Mouse (Mus musculus) spleen, adult 2 months (tissue): Measurements from ENCODE around the gene Tcp11l1. TPM values are rescaled to one million over a fixed set of nuclear protein-coding genes. Genes with fewer than 3 reads are reported as not detected.

ENCODE experiments used
- DNase-seq, 2 experiments: peaks; one replicate each; pipeline versions ENCODE4 v3.0.0 to v3.0.0-alpha.2; 2012 to 2021; ENCODE audit warnings: low spot score in 2 of 2, low read depth in 1 of 2
- H3K27ac ChIP-seq: fragments of 200-500 bp; 2 replicates; pipeline ENCODE4 v1.5.1; 2012; ENCODE audit warnings: low read length, inconsistent platforms; ENCODE audit not compliant: insufficient read depth
- H3K27me3 ChIP-seq: fragments of 200-500 bp; 2 replicates; pipeline ENCODE4 v1.6.1; 2012; ENCODE audit warnings: mild to moderate bottlenecking, moderate library complexity, low read length, inconsistent platforms; ENCODE audit not compliant: control insufficient read depth, insufficient read depth
- H3K36me3 ChIP-seq: fragments of 200-500 bp; 2 replicates; pipeline ENCODE4 v1.6.1; 2012; ENCODE audit warnings: mild to moderate bottlenecking, low read length, inconsistent platforms; ENCODE audit not compliant: control insufficient read depth, insufficient read depth
- H3K4me1 ChIP-seq: fragments of 200-500 bp; 2 replicates; pipeline ENCODE4 v1.6.1; 2011; ENCODE audit warnings: inconsistent platforms; ENCODE audit not compliant: control insufficient read depth, insufficient read depth, insufficient read length
- H3K4me3 ChIP-seq: fragments of 200-500 bp; 2 replicates; pipeline ENCODE4 v1.5.1; 2011; ENCODE audit warnings: mild to moderate bottlenecking, inconsistent platforms; ENCODE audit not compliant: insufficient read depth, insufficient read length; ENCODE audit errors: extremely low read depth
- CTCF ChIP-seq: fragments of 200-500 bp; IDR thresholded peaks from 2 replicates; pipeline ENCODE4 v1.5.1; 2011; ENCODE audit warnings: mild to moderate bottlenecking, inconsistent platforms; ENCODE audit not compliant: insufficient read depth, insufficient read length, insufficient replicate concordance; ENCODE audit errors: extremely low read depth
- POLR2A ChIP-seq: fragments of 200-500 bp; IDR thresholded peaks from 2 replicates; pipeline ENCODE4 v1.6.1; 2011; ENCODE audit warnings: low read depth, low read length, inconsistent platforms
- WGBS: fragments of 180-500 bp; shearing (Covaris S2); methylation state at CpG from one replicate; pipeline ENCODE4 v1.1.7; 2018; 5-methylcytosine and 5-hydroxymethylcytosine counted together
- polyA plus RNA-seq: library from polyadenylated mRNA; depleted of rRNA; stranded (reverse); fragments of >200 nt; gene quantifications from 2 replicates; pipeline ENCODE4 v1.2.3, GENCODE M21; 2012; rRNA removed

The Tcp11l1 gene
- polyA plus RNA-seq, 1 experiment = 2.1 TPM

DNA sequence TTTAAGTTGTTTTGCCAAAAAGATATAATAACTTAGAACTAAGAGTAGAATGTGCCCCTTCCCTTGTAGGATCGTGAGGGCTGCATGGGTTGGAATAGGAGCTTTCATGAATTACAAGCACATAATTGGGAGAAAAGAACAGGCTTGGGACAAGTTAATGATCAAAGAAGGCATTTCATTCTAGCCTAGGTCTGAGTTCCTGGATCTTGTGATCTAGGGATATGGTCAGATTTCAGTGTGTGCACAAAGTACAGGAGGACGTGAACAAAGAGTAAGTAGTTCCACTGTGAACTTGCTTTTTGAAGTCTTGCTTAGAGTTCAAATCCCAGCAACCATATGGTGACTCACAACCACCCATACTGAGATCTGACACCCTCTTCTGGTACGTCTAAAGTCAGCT is 34.6 kb downstream of the Tcp11l1 start:
- H3K27me3 ChIP-seq = no peaks in the 10 kb centered on the region
- WGBS = 79% methylated on average over 3 of the region's 3 CpGs
- TF ChIP-seq POLR2A (no peak), CTCF (no peak)
- DNase-seq = no peak
- no peak overlapping the region for H3K4me3 ChIP-seq
- H3K36me3 ChIP-seq = no peaks in the 10 kb centered on the region
- no peak overlapping the region for H3K27ac ChIP-seq
- H3K4me1 ChIP-seq = no peaks in the 10 kb centered on the region

DNA sequence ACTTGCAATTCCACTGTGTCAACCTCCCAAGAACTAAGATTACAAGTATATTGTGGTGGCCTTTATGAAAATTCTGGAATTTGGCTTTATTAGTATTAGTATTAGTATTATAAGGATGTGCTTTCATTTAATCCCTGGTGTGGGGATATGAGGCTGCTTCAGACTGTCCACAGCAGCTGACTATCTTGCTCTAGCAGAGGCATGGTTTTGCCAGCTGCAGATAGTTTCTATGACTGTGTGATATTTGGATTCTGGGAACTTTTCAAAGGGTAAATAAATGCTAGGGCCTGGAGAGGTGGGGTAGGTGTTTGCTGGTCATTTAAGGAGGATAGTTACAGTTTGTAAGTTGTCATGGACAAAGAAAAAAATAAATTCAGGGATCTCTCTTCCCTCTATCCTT is 40.2 kb downstream of the Tcp11l1 start:
- no peak for DNase-seq
- Histone ChIP-seq H3K27me3 (no peaks in the 10 kb centered on the region), H3K4me3 (no peak overlapping the region), H3K4me1 (no peaks in the 10 kb centered on the region), H3K36me3 (no peaks in the 10 kb centered on the region), H3K27ac (no peak overlapping the region)
- TF ChIP-seq POLR2A (no peak), CTCF (no peak)

DNA sequence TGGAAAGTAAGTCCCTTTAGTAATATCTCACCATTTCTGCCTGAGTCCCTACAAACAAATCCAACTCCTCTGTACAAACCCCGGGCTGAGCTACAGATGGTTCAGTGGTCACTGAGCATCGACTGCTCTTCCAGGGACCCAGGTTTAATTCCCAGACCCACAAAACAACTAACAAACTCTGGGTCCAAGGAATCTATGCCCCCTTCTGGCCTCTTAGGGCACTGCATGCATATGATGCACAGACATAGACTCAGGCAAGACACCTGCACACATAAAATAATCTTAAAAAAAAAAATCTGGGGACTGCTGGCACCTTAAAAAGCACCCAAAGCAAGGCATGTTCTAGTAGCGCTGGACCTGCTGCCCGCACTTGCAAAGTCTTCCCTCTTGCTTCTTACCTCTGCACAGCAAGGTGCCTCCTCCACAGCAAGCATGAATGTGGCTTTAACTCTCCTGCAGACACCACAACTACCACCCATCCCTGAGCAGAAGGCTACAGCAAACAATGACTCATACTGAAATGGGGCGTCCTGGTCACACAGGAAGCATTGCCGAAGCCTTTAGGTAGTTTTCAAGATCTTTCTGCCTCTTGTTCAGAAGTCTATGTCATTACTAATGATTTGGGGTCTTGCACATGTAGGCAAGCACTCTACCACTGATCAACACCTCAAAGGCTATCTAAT is 42.7 kb downstream of the Tcp11l1 start:
- peaks cover 8% of the 10 kb centered on the region for H3K36me3 ChIP-seq
- no peak overlapping the region for H3K27ac ChIP-seq
- H3K4me1 ChIP-seq = no peaks in the 10 kb centered on the region
- TF ChIP-seq CTCF (no peak), POLR2A (no peak)
- 85% methylated on average over 6 of the region's 6 CpGs for WGBS
- H3K4me3 ChIP-seq = no peak overlapping the region
- H3K27me3 ChIP-seq = no peaks in the 10 kb centered on the region
- no peak for DNase-seq

DNA sequence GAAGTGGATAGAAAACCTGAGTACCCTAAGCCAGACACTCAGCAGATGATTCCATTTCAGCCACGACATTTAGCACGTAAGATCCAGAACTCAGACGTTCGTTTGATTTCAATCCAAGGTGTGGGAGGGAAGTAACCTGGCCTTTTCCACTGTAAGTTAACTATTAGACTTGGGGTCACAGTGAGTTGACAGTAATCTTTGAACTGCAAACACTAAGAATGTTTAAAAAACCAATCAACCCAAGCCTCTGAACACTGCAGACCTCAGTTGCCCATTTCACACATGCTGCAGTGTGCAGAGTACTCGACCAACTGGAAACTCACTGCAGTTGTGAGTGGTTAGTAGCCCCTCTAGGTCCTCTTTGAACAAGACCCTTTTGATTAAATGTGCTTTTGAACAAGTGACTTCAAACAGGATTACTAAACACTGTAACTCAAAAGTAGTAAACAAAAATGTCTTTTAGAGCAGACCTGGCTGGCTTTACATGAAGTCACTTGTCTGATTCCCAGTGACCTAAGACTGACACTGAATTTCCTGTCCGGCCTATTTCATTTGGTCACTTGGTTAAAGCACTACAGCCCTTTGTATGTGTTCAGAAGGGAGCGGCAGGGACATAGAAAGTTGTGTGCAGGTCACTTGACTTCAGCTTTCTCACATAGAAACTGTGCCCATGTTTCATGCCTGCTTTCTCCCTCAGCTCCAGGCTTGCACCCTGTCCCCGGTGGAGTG is 48.4 kb downstream of the Tcp11l1 start:
- Histone ChIP-seq H3K4me1 (no peaks in the 10 kb centered on the region), H3K4me3 (no peak overlapping the region), H3K36me3 (peaks cover 23% of the 10 kb centered on the region), H3K27me3 (no peaks in the 10 kb centered on the region), H3K27ac (no peak overlapping the region)
- 94% methylated on average over 8 of the region's 8 CpGs for WGBS
- TF ChIP-seq CTCF = no peak
- no peak for TF ChIP-seq POLR2A
- no peak for DNase-seq

DNA sequence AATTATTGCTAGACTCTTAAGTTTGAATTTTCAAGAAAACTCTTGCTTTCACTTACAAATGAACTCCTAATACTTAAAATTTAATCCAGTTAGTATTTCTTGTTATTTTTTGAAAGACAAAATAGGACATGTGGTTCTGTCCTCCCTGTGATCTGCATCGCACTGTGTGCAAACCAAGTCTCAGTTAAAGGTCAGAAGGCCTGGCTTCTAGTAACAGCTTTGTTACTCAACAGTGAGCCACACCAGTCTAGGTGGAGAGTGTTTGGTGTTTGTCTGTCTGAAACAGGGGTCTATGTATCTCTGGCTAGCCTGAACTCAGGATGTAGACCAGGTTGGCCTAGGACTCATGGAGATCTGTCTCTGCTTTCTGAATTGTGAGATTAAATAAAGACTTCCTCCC is 53.3 kb downstream of the Tcp11l1 start:
- WGBS = 96% methylated on average over 1 of the region's 1 CpGs
- TF ChIP-seq CTCF (no peak), POLR2A (no peak)
- no peak overlapping the region for H3K4me3 ChIP-seq
- no peak overlapping the region for H3K27ac ChIP-seq
- H3K36me3 ChIP-seq = peaks cover 26% of the 10 kb centered on the region
- no peak for DNase-seq
- no peaks in the 10 kb centered on the region for H3K4me1 ChIP-seq
- no peaks in the 10 kb centered on the region for H3K27me3 ChIP-seq

DNA sequence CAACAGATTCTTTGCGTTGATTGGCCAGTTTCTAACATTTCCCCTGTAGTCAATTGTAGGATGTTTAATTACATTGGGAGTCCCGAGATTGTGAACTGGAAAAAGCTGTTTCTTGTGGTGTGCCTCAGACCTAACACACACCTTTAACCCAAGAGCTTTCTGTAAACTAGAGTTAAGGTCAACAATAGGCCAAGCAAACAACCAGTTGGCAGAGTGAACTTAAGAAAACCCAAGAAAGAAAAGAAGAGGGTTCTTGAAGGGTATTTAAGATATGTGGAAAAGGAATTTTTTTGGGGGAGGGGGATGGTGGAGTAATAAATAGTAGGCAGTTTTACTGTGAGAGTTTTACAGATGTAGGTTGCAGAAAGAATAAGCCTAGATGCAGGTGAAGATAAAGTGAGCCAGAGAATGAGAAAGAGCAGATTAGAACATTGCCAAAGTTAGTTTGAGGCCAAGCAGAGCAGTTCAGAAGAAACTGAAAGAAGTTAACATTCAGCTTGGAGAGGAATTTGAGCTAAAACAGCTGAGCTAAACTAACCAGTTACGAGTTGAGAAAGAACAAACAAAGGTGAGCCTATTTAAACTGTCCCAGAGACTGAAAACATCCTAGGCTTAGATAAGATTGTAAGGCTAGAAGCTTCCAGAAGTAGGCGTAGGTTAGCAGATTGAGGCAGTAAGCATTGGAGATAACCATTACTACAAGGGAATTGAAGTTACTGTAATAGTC is 95.8 kb downstream of the Tcp11l1 start:
- Histone ChIP-seq H3K4me3 (no peak overlapping the region), H3K27me3 (no peaks in the 10 kb centered on the region), H3K36me3 (peaks cover 4% of the 10 kb centered on the region), H3K4me1 (no peaks in the 10 kb centered on the region), H3K27ac (no peak overlapping the region)
- DNase-seq = no peak
- 90% methylated on average over 4 of the region's 4 CpGs for WGBS
- TF ChIP-seq POLR2A (no peak), CTCF (no peak)

DNA sequence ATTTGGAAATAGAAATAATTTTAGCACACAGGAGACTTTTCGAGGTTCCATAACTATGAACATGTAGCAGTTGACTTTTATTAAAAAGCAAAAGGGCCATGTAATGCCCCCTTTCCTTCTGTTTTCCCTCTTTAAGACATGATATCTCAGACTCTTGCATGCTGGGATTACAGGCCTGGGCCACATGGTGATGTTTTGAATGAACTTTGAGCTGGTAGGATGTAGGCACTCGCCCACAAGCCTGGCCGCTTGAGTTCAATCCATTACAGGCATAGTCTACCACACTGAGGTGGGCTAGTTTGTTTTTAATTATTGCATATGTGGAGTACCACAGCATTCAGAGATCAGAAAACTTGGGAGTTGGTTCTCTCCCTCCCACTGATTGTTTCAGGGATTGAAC is 97.2 kb downstream of the Tcp11l1 start:
- Histone ChIP-seq H3K4me3 (no peak overlapping the region), H3K36me3 (peaks cover 4% of the 10 kb centered on the region), H3K27ac (no peak overlapping the region), H3K27me3 (no peaks in the 10 kb centered on the region), H3K4me1 (no peaks in the 10 kb centered on the region)
- TF ChIP-seq CTCF (no peak), POLR2A (no peak)
- WGBS = 92% methylated on average over 3 of the region's 3 CpGs
- DNase-seq = no peak

Other genes with a start within 250 kb of the Tcp11l1 start
- gene Hipk3, start 217.7 kb downstream of the Tcp11l1 start, polyA plus RNA-seq = 14.5 and 16.8 TPM in 2 replicates
- 6.7 and 6.8 TPM in 2 replicates for gene Cstf3, start 121.6 kb downstream of the Tcp11l1 start, polyA plus RNA-seq
- gene Pin1rt1, start 4.2 kb upstream of the Tcp11l1 start, polyA plus RNA-seq = not detected in 2 replicates
- 0.99 and 1.2 TPM in 2 replicates for gene Depdc7, start 30.7 kb upstream of the Tcp11l1 start, polyA plus RNA-seq
- gene Qser1, start 104.6 kb upstream of the Tcp11l1 start, polyA plus RNA-seq = 1.6 and 1.7 TPM in 2 replicates
- 0.14 and 0.32 TPM in 2 replicates for gene Prrg4, start 137.7 kb upstream of the Tcp11l1 start, polyA plus RNA-seq
- 0.66 and 1.1 TPM in 2 replicates for gene Ccdc73, start 155.6 kb upstream of the Tcp11l1 start, polyA plus RNA-seq